Mouse (Mus musculus) bone marrow macrophage, adult 2 months (primary cell): ENCODE measurements around the gene Grin2a.

Experiments used
- CTCF ChIP-seq: IDR thresholded peaks from 2 replicates; pipeline ENCODE4 v1.5.1; 2012; ENCODE audit warnings: low read depth, mild to moderate bottlenecking, low read length, moderate library complexity
- POLR2A ChIP-seq: IDR thresholded peaks from 2 replicates; pipeline ENCODE4 v1.6.1; 2012; ENCODE audit warnings: mild to moderate bottlenecking, low read depth, low read length, borderline replicate concordance

- TF ChIP-seq CTCF (no peak), POLR2A (no peak)
These were observed 314.8 kb downstream of the Grin2a start for GRCm38 (mm10) chr16:9680572-9680971.
